Mouse (Mus musculus): ENCODE results near the gene Ror1. TPM values are rescaled to one million over a fixed set of nuclear protein-coding genes. Genes with fewer than 3 reads are reported as not detected.

Gene Ror1
- polyA plus RNA-seq, 1 experiment from 2014 or later, result 11.1 TPM

DNA sequence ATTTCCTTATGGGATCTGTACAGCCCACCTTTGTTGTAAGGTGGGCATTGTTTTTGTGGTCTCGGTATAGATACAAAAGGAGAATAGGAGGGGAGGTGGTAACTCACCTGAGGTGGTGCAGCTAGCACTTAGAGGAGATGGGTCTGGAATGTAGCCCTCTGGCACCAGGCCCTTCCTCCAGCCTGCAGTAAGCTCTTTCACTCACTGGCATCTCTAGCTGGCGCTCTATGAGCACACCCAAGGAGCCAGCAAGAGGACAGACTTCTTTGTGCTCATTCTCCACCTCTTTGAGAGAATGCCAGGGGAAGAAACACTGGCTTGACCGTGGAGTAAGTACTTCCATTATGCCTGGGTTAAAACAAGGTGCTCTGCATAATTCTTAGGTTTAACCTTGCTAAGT, 36.7 kb downstream of the Ror1 start:
- Histone ChIP-seq H3K27me3 (no peaks in the 10 kb centered on the region), H3K9me3 (replicated peaks) (no peaks in the 10 kb centered on the region), H3K9ac (no peak overlapping the region), H3K4me2 (no peak overlapping the region), H3K4me1 (peaks cover 20% of the 10 kb centered on the region; the same call in 1 of the 2 replicates), H3K36me3 (no peaks in the 10 kb centered on the region), H3K27ac (no peak overlapping the region), H3K4me3 (replicated peaks) (no peak overlapping the region)
- 83% methylated on average over 3 of the region's 3 CpGs for WGBS
- no peak for ATAC-seq (replicated peaks; ENCODE audit: low FRiP score)

- Histone ChIP-seq H3K27me3 (no peaks in the 10 kb centered on the region), H3K36me3 (no peaks in the 10 kb centered on the region), H3K9ac (no peak overlapping the region), H3K9me3 (replicated peaks) (no peaks in the 10 kb centered on the region), H3K4me3 (replicated peaks) (no peak overlapping the region), H3K4me1 (0 out of 2 replicates have a peak, but pooled peaks cover 5% of the 10 kb centered on the region), H3K4me2 (no peak overlapping the region), H3K27ac (no peak overlapping the region)
- no peak for ATAC-seq (replicated peaks; ENCODE audit: low FRiP score)
- 86% methylated on average over 4 of the region's 4 CpGs for WGBS
Observed at GRCm38 (mm10) chr4:100136046-100136445, 40.5 kb downstream of the Ror1 start.

DNA sequence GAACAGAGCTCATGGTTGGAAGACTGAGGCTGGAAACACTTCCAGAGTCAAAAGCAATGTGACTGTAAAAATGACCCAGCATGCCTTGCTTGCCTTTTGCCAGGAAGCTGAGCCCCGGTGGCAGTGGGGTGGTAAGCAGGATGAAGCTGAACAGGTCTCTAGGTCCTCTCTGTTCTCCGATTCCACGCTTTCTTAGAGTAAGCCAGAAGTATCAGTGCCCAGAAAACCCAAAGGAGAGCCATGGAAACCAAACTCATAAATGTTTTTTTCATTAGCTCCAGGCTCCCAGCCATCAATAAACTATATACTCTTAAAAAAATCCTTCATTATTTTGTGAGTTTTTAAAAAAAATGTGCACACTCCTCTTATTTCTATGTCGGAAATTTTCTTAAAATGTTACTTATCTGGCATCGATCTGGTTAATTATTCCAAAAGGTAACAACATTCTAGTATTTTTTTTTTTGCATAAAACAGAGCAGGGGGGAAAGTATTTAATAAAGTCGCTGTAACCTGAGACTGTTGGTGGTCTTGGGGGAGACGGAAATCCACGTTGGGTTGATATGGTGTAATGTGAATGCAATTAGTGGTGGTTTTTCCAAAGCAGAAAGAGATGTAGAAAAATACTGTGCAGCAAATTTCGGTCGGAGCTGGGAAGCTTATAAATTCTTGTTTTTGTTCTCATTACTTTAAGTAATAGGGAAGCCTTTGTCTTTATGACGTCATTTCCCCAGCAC, 41.7 kb downstream of the Ror1 start:
- no peak for ATAC-seq (replicated peaks; ENCODE audit: low FRiP score)
- H3K4me3 ChIP-seq (replicated peaks), result no peak overlapping the region
- H3K4me1 ChIP-seq, result 0 out of 2 replicates have a peak, but pooled peaks cover 4% of the 10 kb centered on the region
- no peaks in the 10 kb centered on the region for H3K9me3 ChIP-seq (replicated peaks)
- H3K9ac ChIP-seq, result no peak overlapping the region
- H3K4me2 ChIP-seq, result no peak overlapping the region
- no peaks in the 10 kb centered on the region for H3K27me3 ChIP-seq
- no peaks in the 10 kb centered on the region for H3K36me3 ChIP-seq
- no peak overlapping the region for H3K27ac ChIP-seq
- 82% methylated on average over 11 of the region's 11 CpGs for WGBS

- H3K4me3 ChIP-seq (replicated peaks), result no peak overlapping the region
- H3K36me3 ChIP-seq, result no peaks in the 10 kb centered on the region
- no peak overlapping the region for H3K27ac ChIP-seq
- H3K9ac ChIP-seq, result no peak overlapping the region
- no peaks in the 10 kb centered on the region for H3K27me3 ChIP-seq
- H3K4me1 ChIP-seq, result 0 out of 2 replicates have a peak, but pooled peaks cover 4% of the 10 kb centered on the region
- ATAC-seq (replicated peaks; ENCODE audit: low FRiP score), result no peak
- WGBS, result 53% methylated on average over 2 of the region's 2 CpGs
- no peak overlapping the region for H3K4me2 ChIP-seq
- H3K9me3 ChIP-seq (replicated peaks), result no peaks in the 10 kb centered on the region
Observed at GRCm38 (mm10) chr4:100141626-100142025, 46.0 kb downstream of the Ror1 start.

DNA sequence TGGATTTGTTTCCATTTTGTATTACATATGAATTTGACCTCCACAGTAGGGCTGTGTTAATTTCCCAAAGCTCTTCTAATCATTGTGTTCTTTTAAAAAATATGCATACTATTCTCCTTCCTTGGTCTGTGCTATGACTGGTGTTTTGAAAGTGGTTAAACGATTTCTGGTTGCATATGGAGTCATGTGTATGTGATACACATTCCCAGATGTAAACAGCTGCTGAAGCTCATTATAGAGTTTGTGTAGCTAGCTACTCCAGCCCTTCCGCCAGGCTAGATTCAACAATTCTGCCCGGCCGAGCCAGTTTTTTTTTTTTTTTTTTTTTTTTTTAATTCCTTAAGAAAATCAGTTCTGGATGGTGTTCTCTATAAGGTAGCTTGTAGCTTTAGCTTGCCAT, 49.2 kb downstream of the Ror1 start:
- Histone ChIP-seq H3K27ac (no peak overlapping the region), H3K4me3 (replicated peaks) (no peak overlapping the region), H3K4me1 (no peaks in the 10 kb centered on the region), H3K9ac (no peak overlapping the region), H3K27me3 (no peaks in the 10 kb centered on the region), H3K4me2 (no peak overlapping the region), H3K9me3 (replicated peaks) (no peaks in the 10 kb centered on the region), H3K36me3 (no peaks in the 10 kb centered on the region)
- 65% methylated on average over 4 of the region's 4 CpGs for WGBS
- no peak for ATAC-seq (replicated peaks; ENCODE audit: low FRiP score)

DNA sequence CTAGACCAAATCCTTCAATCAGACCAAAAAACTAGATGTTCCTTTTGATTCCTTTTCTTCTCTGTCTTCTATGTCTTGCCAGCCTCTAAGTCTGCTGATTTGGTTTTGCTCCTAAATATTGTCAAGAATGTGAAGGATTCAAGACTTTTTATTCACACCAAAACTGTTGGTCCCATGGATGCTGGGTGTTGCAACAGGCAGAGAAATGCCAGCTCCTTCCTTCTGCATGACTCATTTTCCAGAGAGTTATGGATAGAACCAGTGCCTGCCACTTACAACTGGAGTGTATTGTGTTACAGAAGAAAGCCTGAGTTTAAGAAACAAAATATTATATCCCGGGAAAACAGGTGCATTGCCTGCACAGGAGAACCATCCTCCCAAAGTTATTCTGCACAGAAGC, 55.2 kb downstream of the Ror1 start:
- Histone ChIP-seq H3K36me3 (no peaks in the 10 kb centered on the region), H3K9ac (no peak overlapping the region), H3K4me1 (peaks cover 11% of the 10 kb centered on the region), H3K4me2 (no peak overlapping the region), H3K27ac (no peak overlapping the region), H3K27me3 (no peaks in the 10 kb centered on the region), H3K4me3 (replicated peaks) (no peak overlapping the region), H3K9me3 (replicated peaks) (no peaks in the 10 kb centered on the region)
- ATAC-seq (replicated peaks; ENCODE audit: low FRiP score), result no peak
- 88% methylated on average over 1 of the region's 1 CpGs for WGBS

DNA sequence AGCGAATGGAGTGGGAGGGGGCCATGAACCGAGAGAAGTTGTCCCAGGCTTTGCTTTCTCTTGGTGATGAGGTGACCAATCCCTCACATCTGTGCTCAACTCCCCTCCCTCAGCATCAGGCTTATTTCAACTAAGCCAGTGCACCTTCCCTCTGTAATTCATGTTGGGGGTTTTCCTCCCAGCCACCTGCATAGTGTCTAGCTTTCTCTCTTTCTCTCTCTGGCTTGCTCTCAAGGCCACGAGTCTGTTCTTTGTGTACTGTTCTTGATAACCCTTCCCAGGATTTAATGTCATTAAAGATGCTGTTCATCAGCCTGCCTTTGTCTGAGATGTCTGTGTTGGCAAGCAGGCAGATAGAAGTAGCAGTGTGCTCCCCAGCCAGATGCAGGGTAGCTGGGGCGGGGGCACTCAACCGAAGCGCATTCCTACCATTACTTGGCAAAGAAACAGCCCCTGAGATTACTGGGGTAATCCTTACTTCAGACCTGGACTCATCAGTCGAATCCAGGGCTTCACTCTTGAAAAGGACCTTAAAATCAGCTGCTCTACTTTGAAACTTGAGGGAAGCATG, 59.1 kb downstream of the Ror1 start:
- no peak for ATAC-seq (replicated peaks; ENCODE audit: low FRiP score)
- no peak overlapping the region for H3K4me3 ChIP-seq (replicated peaks)
- H3K9ac ChIP-seq, result no peak overlapping the region
- H3K9me3 ChIP-seq (replicated peaks), result no peaks in the 10 kb centered on the region
- H3K36me3 ChIP-seq, result no peaks in the 10 kb centered on the region
- peaks cover 11% of the 10 kb centered on the region for H3K4me1 ChIP-seq
- H3K4me2 ChIP-seq, result no peak overlapping the region
- 51% methylated on average over 7 of the region's 7 CpGs for WGBS
- H3K27ac ChIP-seq, result no peak overlapping the region
- H3K27me3 ChIP-seq, result no peaks in the 10 kb centered on the region

- Histone ChIP-seq H3K36me3 (no peaks in the 10 kb centered on the region), H3K9ac (no peak overlapping the region), H3K4me2 (no peak overlapping the region), H3K27me3 (no peaks in the 10 kb centered on the region), H3K4me3 (replicated peaks) (no peak overlapping the region), H3K4me1 (peaks cover 15% of the 10 kb centered on the region), H3K9me3 (replicated peaks) (no peaks in the 10 kb centered on the region), H3K27ac (no peak overlapping the region)
- 87% methylated on average over 3 of the region's 3 CpGs for WGBS
- no peak for ATAC-seq (replicated peaks; ENCODE audit: low FRiP score)
Observed at GRCm38 (mm10) chr4:100155731-100156130, 60.1 kb downstream of the Ror1 start.

DNA sequence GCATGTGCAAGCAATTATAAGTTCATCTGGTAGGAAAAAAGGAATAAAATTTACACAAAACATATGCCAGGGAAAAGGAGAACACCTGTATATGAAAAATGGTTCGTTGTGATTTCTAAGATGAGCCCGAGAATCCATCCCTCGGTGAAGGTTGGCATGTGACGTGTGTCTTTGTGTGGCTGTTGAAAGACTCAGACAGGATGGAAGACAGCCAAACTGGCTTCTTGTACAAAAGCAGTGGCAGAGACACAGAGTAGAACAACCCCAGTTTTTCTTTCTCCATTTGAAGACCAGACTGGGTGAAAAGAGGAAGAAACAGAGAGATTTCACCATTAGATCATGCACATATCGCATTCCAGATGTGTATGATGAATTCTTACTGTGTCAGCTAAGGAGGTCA, 62.8 kb downstream of the Ror1 start:
- no peaks in the 10 kb centered on the region for H3K9me3 ChIP-seq (replicated peaks)
- H3K4me3 ChIP-seq (replicated peaks), result no peak overlapping the region
- no peak for ATAC-seq (replicated peaks; ENCODE audit: low FRiP score)
- H3K36me3 ChIP-seq, result no peaks in the 10 kb centered on the region
- H3K4me2 ChIP-seq, result no peak overlapping the region
- 86% methylated on average over 5 of the region's 5 CpGs for WGBS
- H3K4me1 ChIP-seq, result peaks cover 28% of the 10 kb centered on the region
- no peaks in the 10 kb centered on the region for H3K27me3 ChIP-seq
- H3K27ac ChIP-seq, result no peak overlapping the region
- H3K9ac ChIP-seq, result no peak overlapping the region

- Histone ChIP-seq H3K9ac (no peak overlapping the region), H3K4me2 (no peak overlapping the region), H3K36me3 (no peaks in the 10 kb centered on the region), H3K4me1 (peaks cover 23% of the 10 kb centered on the region), H3K9me3 (replicated peaks) (no peaks in the 10 kb centered on the region), H3K4me3 (replicated peaks) (no peak overlapping the region), H3K27me3 (no peaks in the 10 kb centered on the region), H3K27ac (no peak overlapping the region)
- no peak for ATAC-seq (replicated peaks; ENCODE audit: low FRiP score)
Observed at GRCm38 (mm10) chr4:100160156-100160555, 64.6 kb downstream of the Ror1 start.

- 72% methylated on average over 7 of the region's 7 CpGs for WGBS
- Histone ChIP-seq H3K27ac (peak overlapping the region; percentile 18; the same call in 1 of the 2 replicates), H3K4me1 (peaks cover 63% of the 10 kb centered on the region), H3K36me3 (no peaks in the 10 kb centered on the region), H3K27me3 (no peaks in the 10 kb centered on the region), H3K9me3 (replicated peaks) (no peaks in the 10 kb centered on the region), H3K9ac (no peak overlapping the region), H3K4me3 (replicated peaks) (no peak overlapping the region), H3K4me2 (no peak overlapping the region)
- ATAC-seq (replicated peaks; ENCODE audit: low FRiP score), result no peak
Observed at GRCm38 (mm10) chr4:100165790-100166189, 70.2 kb downstream of the Ror1 start.

- H3K9ac ChIP-seq, result no peak overlapping the region
- WGBS, result 27% methylated on average over 3 of the region's 3 CpGs
- no peak for ATAC-seq (replicated peaks; ENCODE audit: low FRiP score)
- H3K27me3 ChIP-seq, result no peaks in the 10 kb centered on the region
- no peak overlapping the region for H3K4me3 ChIP-seq (replicated peaks)
- H3K27ac ChIP-seq, result peak overlapping the region; percentile 58
- no peaks in the 10 kb centered on the region for H3K36me3 ChIP-seq
- H3K9me3 ChIP-seq (replicated peaks), result no peaks in the 10 kb centered on the region
- H3K4me1 ChIP-seq, result peaks cover 66% of the 10 kb centered on the region
- H3K4me2 ChIP-seq, result no peak overlapping the region
Observed at GRCm38 (mm10) chr4:100166871-100167270, 71.3 kb downstream of the Ror1 start.
